Mouse (Mus musculus) intestine, embryonic 15.5 days (tissue): ENCODE measurements around the gene Rab26. TPM values are rescaled to one million over a fixed set of nuclear protein-coding genes. Genes with fewer than 3 reads are reported as not detected.

Experiments
- ATAC-seq: fragments of 200-750 bp; cut with Nextera tagmentation; 2 replicates; pipeline ENCODE4 v1.8.0; 2017; ENCODE audit warnings: moderate TSS enrichment, moderate library complexity
- H3K27ac ChIP-seq: fragments of 300-500 bp; sonication (generic); 2 replicates; pipeline ENCODE4 v1.5.1; 2015; ENCODE audit warnings: mild to moderate bottlenecking, inconsistent platforms
- H3K27me3 ChIP-seq: fragments of 300-500 bp; sonication (generic); replicated peaks from 2 replicates; pipeline ENCODE4 v1.6.1; 2015; ENCODE audit warnings: inconsistent platforms
- H3K36me3 ChIP-seq: fragments of 300-500 bp; sonication (generic); 2 replicates; pipeline ENCODE4 v1.6.1; 2015; ENCODE audit warnings: inconsistent platforms
- H3K4me1 ChIP-seq: fragments of 300-500 bp; sonication (generic); replicated peaks from 2 replicates; pipeline ENCODE4 v1.6.1; 2015; ENCODE audit warnings: inconsistent platforms
- H3K4me2 ChIP-seq: fragments of 300-500 bp; sonication (generic); replicated peaks from 2 replicates; pipeline ENCODE4 v1.6.1; 2015; ENCODE audit warnings: mild to moderate bottlenecking, inconsistent platforms
- H3K4me3 ChIP-seq: fragments of 300-500 bp; sonication (generic); replicated peaks from 2 replicates; pipeline ENCODE4 v1.5.1; 2015; ENCODE audit warnings: inconsistent platforms
- H3K9ac ChIP-seq: fragments of 300-500 bp; sonication (generic); 2 replicates; pipeline ENCODE4 v1.6.1; 2015; ENCODE audit warnings: inconsistent platforms
- H3K9me3 ChIP-seq: fragments of 300-500 bp; sonication (generic); 2 replicates; pipeline ENCODE4 v1.6.1; 2016; ENCODE audit warnings: inconsistent platforms
- WGBS: fragments of 180-500 bp; shearing (Covaris S2); methylation state at CpG from one replicate; pipeline ENCODE4 v1.1.7; 2015; 5-methylcytosine and 5-hydroxymethylcytosine counted together
- polyA plus RNA-seq: library from polyadenylated mRNA; unstranded; fragments of >200 nt; fragmentation: Nextera tagmentation; extraction: Ambion mirVana; gene quantifications from 2 replicates; pipeline ENCODE4 v1.2.1, GENCODE M21; 2015

Rab26 gene
- polyA plus RNA-seq, 1 experiment from 2014 or later: 5.2 TPM

- ATAC-seq: no peak
- Histone ChIP-seq H3K27ac (no peak overlapping the region), H3K9me3 (no peaks in the 10 kb centered on the region), H3K9ac (no peak overlapping the region), H3K4me2 (no peak overlapping the region), H3K27me3 (no peaks in the 10 kb centered on the region), H3K4me3 (no peak overlapping the region), H3K36me3 (0 out of 2 replicates have a peak, but pooled peaks cover 4% of the 10 kb centered on the region), H3K4me1 (peaks cover 20% of the 10 kb centered on the region)
- WGBS: 89% methylated on average over 20 of the region's 20 CpGs
These were observed 52.8 kb downstream of the Rab26 start for GRCm38 (mm10) chr17:24481027-24481815.

GRCm38 (mm10) chr17:24480201-24480826 lies 53.7 kb downstream of the Rab26 start:
- 32% methylated on average over 3 of the region's 3 CpGs for WGBS
- H3K9ac ChIP-seq: no peak overlapping the region

GRCm38 (mm10) chr17:24479431-24479830 lies 54.6 kb downstream of the Rab26 start:
- no peak overlapping the region for H3K9ac ChIP-seq
- no peaks in the 10 kb centered on the region for H3K27me3 ChIP-seq
- H3K27ac ChIP-seq: no peak overlapping the region
- WGBS: 18% methylated on average over 1 of the region's 1 CpGs
- peaks cover 20% of the 10 kb centered on the region for H3K36me3 ChIP-seq
- no peak for ATAC-seq
- peak overlapping the region; percentile 70 for H3K4me3 ChIP-seq
- H3K9me3 ChIP-seq: no peaks in the 10 kb centered on the region
- H3K4me2 ChIP-seq: no peak overlapping the region
- peaks cover 18% of the 10 kb centered on the region for H3K4me1 ChIP-seq

More at GRCm38 (mm10) chr17:24480201-24480826, 53.7 kb downstream of the Rab26 start:
- H3K4me2 ChIP-seq: no peak overlapping the region
- H3K36me3 ChIP-seq: peaks cover 11% of the 10 kb centered on the region
- H3K27me3 ChIP-seq: no peaks in the 10 kb centered on the region
- ATAC-seq: no peak
- peaks cover 17% of the 10 kb centered on the region for H3K4me1 ChIP-seq
- no peak overlapping the region for H3K4me3 ChIP-seq
- 0 out of 2 replicates have a peak overlapping the region, but pooled peaks have one; percentile 10 for H3K27ac ChIP-seq
- H3K9me3 ChIP-seq: no peaks in the 10 kb centered on the region

- peak within 1 kb of the TSS; percentile 76 for H3K4me2 ChIP-seq
- peaks cover 22% of the 10 kb centered on the region for H3K36me3 ChIP-seq
- H3K27me3 ChIP-seq: no peaks in the 10 kb centered on the region
- H3K4me3 ChIP-seq: peak within 1 kb of the TSS; percentile 70
- H3K9ac ChIP-seq: peak within 1 kb of the TSS; percentile 78
- WGBS: under 1% methylated on average over 48 of the region's 48 CpGs
- H3K9me3 ChIP-seq: no peaks in the 10 kb centered on the region
- peaks cover 24% of the 10 kb centered on the region for H3K4me1 ChIP-seq
- ATAC-seq: peak; percentile 95
- peak within 1 kb of the TSS; percentile 89 for H3K27ac ChIP-seq
These were observed 55.2 kb downstream of the Rab26 start, which contains the start of gene Mlst8 for GRCm38 (mm10) chr17:24478663-24479380. Gene Mlst8, minus strand, starts transcription at chr17:24479078.

- Histone ChIP-seq H3K36me3 (peaks cover 22% of the 10 kb centered on the region), H3K4me1 (peaks cover 31% of the 10 kb centered on the region), H3K4me3 (peak overlapping the region; percentile 70), H3K9ac (peak overlapping the region; percentile 78), H3K9me3 (no peaks in the 10 kb centered on the region), H3K4me2 (peak overlapping the region; percentile 76), H3K27ac (no peak overlapping the region), H3K27me3 (no peaks in the 10 kb centered on the region)
- 36% methylated on average over 11 of the region's 11 CpGs for WGBS
- peak; percentile 10 for ATAC-seq
These were observed 55.9 kb downstream of the Rab26 start for GRCm38 (mm10) chr17:24477985-24478600.

Other genes with a start within 250 kb of the Rab26 start
- gene Abca17, start 183.1 kb downstream of the Rab26 start, polyA plus RNA-seq: 0.06 TPM in 1 of 2 replicates, not detected in the other
- 10.1 and 11.1 TPM in 2 replicates for gene Abca3, start 182.3 kb downstream of the Rab26 start, polyA plus RNA-seq
- 250 and 257 TPM in 2 replicates for gene Rnps1, start 119.6 kb downstream of the Rab26 start, polyA plus RNA-seq
- 122 and 137 TPM in 2 replicates for gene Eci1, start 107.6 kb downstream of the Rab26 start, polyA plus RNA-seq
- gene Dnase1l2, start 91.1 kb downstream of the Rab26 start, polyA plus RNA-seq: 1.4 and 2.1 TPM in 2 replicates
- 23.0 and 29.3 TPM in 2 replicates for gene E4f1, start 63.9 kb downstream of the Rab26 start, polyA plus RNA-seq
- 79.9 and 80.6 TPM in 2 replicates for gene Pgp, start 63.8 kb downstream of the Rab26 start, polyA plus RNA-seq
- 0.40 and 0.68 TPM in 2 replicates for gene Bricd5, start 60.3 kb downstream of the Rab26 start, polyA plus RNA-seq
- gene Mlst8, start 55.1 kb downstream of the Rab26 start, polyA plus RNA-seq: 25.2 and 27.3 TPM in 2 replicates
- 1.5 and 1.8 TPM in 2 replicates for gene Caskin1, start 45.6 kb downstream of the Rab26 start, polyA plus RNA-seq
- 81.6 and 89.3 TPM in 2 replicates for gene Traf7, start 6.3 kb downstream of the Rab26 start, polyA plus RNA-seq
- 16.9 and 17.4 TPM in 2 replicates for gene Pkd1, start 15.6 kb upstream of the Rab26 start, polyA plus RNA-seq
- gene Tsc2, start 98.4 kb upstream of the Rab26 start, polyA plus RNA-seq: 41.0 and 45.7 TPM in 2 replicates
- 15.6 and 18.1 TPM in 2 replicates for gene Nthl1, start 98.5 kb upstream of the Rab26 start, polyA plus RNA-seq
- gene Slc9a3r2, start 116.1 kb upstream of the Rab26 start, polyA plus RNA-seq: 43.9 and 49.2 TPM in 2 replicates
- 0.30 and 0.56 TPM in 2 replicates for gene Npw, start 124.2 kb upstream of the Rab26 start, polyA plus RNA-seq
- 20.0 and 20.5 TPM in 2 replicates for gene Zfp598, start 135.5 kb upstream of the Rab26 start, polyA plus RNA-seq
- gene Syngr3, start 155.7 kb upstream of the Rab26 start, polyA plus RNA-seq: 7.0 and 7.7 TPM in 2 replicates
- gene Gfer, start 161.9 kb upstream of the Rab26 start, polyA plus RNA-seq: 41.8 and 45.9 TPM in 2 replicates
- gene Noxo1, start 162.0 kb upstream of the Rab26 start, polyA plus RNA-seq: 10.3 and 10.4 TPM in 2 replicates
- gene Tbl3, start 173.4 kb upstream of the Rab26 start, polyA plus RNA-seq: 67.3 and 67.5 TPM in 2 replicates
- gene Rnf151, start 183.9 kb upstream of the Rab26 start, polyA plus RNA-seq: 0.11 and 0.19 TPM in 2 replicates
- gene Rps2, start 183.9 kb upstream of the Rab26 start, polyA plus RNA-seq: 1,514 and 1,667 TPM in 2 replicates
- gene Ndufb10, start 190.3 kb upstream of the Rab26 start, polyA plus RNA-seq: 303 and 319 TPM in 2 replicates
- gene Rpl3l, start 193.6 kb upstream of the Rab26 start, polyA plus RNA-seq: not detected in 2 replicates
- 32.4 and 33.9 TPM in 2 replicates for gene Msrb1, start 202.4 kb upstream of the Rab26 start, polyA plus RNA-seq
- 0.78 and 0.81 TPM in 2 replicates for gene Hs3st6, start 218.8 kb upstream of the Rab26 start, polyA plus RNA-seq